Mouse (Mus musculus): ENCODE data around the gene Pard3. TPM values are rescaled to one million over a fixed set of nuclear protein-coding genes. Genes with fewer than 3 reads are reported as not detected.

The Pard3 gene
- polyA plus RNA-seq, 1 experiment from 2014 or later, result 22.7 TPM

GRCm38 (mm10) chr8:127431236-127431635, 367.5 kb downstream of the Pard3 start:
- H3K27ac ChIP-seq (ENCODE audit: low read depth, low read length), result no peak overlapping the region
- no peak overlapping the region for H3K4me3 ChIP-seq (ENCODE audit: low read depth, low read length)
- H3K4me1 ChIP-seq (ENCODE audit: control insufficient read depth, insufficient read depth, low read length), result no peaks in the 10 kb centered on the region
- H3K36me3 ChIP-seq (ENCODE audit: control insufficient read depth, insufficient read depth, low read length), result no peaks in the 10 kb centered on the region
- WGBS, result 69% methylated on average over 2 of the region's 2 CpGs
- H3K4me2 ChIP-seq (ENCODE audit: low read depth, low read length), result no peak overlapping the region
- H3K9ac ChIP-seq (replicated peaks; ENCODE audit: low read depth, low read length), result no peak overlapping the region
- H3K9me3 ChIP-seq (ENCODE audit: control insufficient read depth, low read length), result no peaks in the 10 kb centered on the region
- no peaks in the 10 kb centered on the region for H3K27me3 ChIP-seq (ENCODE audit: control insufficient read depth, insufficient read depth, low read length)
- no peak for ATAC-seq (ENCODE audit: low read depth)

- H3K27ac ChIP-seq (ENCODE audit: low read depth, low read length), result no peak overlapping the region
- no peak overlapping the region for H3K9ac ChIP-seq (replicated peaks; ENCODE audit: low read depth, low read length)
- no peaks in the 10 kb centered on the region for H3K36me3 ChIP-seq (ENCODE audit: control insufficient read depth, insufficient read depth, low read length)
- no peaks in the 10 kb centered on the region for H3K27me3 ChIP-seq (ENCODE audit: control insufficient read depth, insufficient read depth, low read length)
- no peak overlapping the region for H3K4me3 ChIP-seq (ENCODE audit: low read depth, low read length)
- 0 out of 2 replicates have a peak, but pooled peaks cover 2% of the 10 kb centered on the region for H3K4me1 ChIP-seq (ENCODE audit: control insufficient read depth, insufficient read depth, low read length)
- H3K9me3 ChIP-seq (ENCODE audit: control insufficient read depth, low read length), result no peaks in the 10 kb centered on the region
- no peak for ATAC-seq (ENCODE audit: low read depth)
- WGBS, result 97% methylated on average over 6 of the region's 6 CpGs
- H3K4me2 ChIP-seq (ENCODE audit: low read depth, low read length), result no peak overlapping the region
These were observed 372.3 kb downstream of the Pard3 start for GRCm38 (mm10) chr8:127435975-127436374.

- H3K4me3 ChIP-seq (ENCODE audit: low read depth, low read length), result no peak overlapping the region
- no peak overlapping the region for H3K4me2 ChIP-seq (ENCODE audit: low read depth, low read length)
- H3K27ac ChIP-seq (ENCODE audit: low read depth, low read length), result no peak overlapping the region
- 0 out of 2 replicates have a peak, but pooled peaks cover 2% of the 10 kb centered on the region for H3K4me1 ChIP-seq (ENCODE audit: control insufficient read depth, insufficient read depth, low read length)
- no peaks in the 10 kb centered on the region for H3K9me3 ChIP-seq (ENCODE audit: control insufficient read depth, low read length)
- no peaks in the 10 kb centered on the region for H3K36me3 ChIP-seq (ENCODE audit: control insufficient read depth, insufficient read depth, low read length)
- no peak overlapping the region for H3K9ac ChIP-seq (replicated peaks; ENCODE audit: low read depth, low read length)
- WGBS, result 89% methylated on average over 5 of the region's 5 CpGs
- ATAC-seq (ENCODE audit: low read depth), result no peak
- H3K27me3 ChIP-seq (ENCODE audit: control insufficient read depth, insufficient read depth, low read length), result no peaks in the 10 kb centered on the region
These were observed 374.0 kb downstream of the Pard3 start for GRCm38 (mm10) chr8:127437613-127438235.

GRCm38 (mm10) chr8:127438625-127439391, 375.1 kb downstream of the Pard3 start:
- ATAC-seq (ENCODE audit: low read depth), result peak; percentile 33; the same call in 1 of the 2 replicates
- no peak overlapping the region for H3K4me2 ChIP-seq (ENCODE audit: low read depth, low read length)
- H3K9me3 ChIP-seq (ENCODE audit: control insufficient read depth, low read length), result no peaks in the 10 kb centered on the region
- H3K27me3 ChIP-seq (ENCODE audit: control insufficient read depth, insufficient read depth, low read length), result no peaks in the 10 kb centered on the region
- WGBS, result 76% methylated on average over 8 of the region's 8 CpGs
- no peak overlapping the region for H3K4me3 ChIP-seq (ENCODE audit: low read depth, low read length)
- no peak overlapping the region for H3K27ac ChIP-seq (ENCODE audit: low read depth, low read length)
- 0 out of 2 replicates have a peak, but pooled peaks cover 2% of the 10 kb centered on the region for H3K4me1 ChIP-seq (ENCODE audit: control insufficient read depth, insufficient read depth, low read length)
- H3K36me3 ChIP-seq (ENCODE audit: control insufficient read depth, insufficient read depth, low read length), result no peaks in the 10 kb centered on the region
- no peak overlapping the region for H3K9ac ChIP-seq (replicated peaks; ENCODE audit: low read depth, low read length)

- no peak for ATAC-seq (ENCODE audit: low read depth)
These were observed 375.9 kb downstream of the Pard3 start for GRCm38 (mm10) chr8:127439392-127440160.

GRCm38 (mm10) chr8:127440161-127440833, 376.6 kb downstream of the Pard3 start:
- no peak overlapping the region for H3K4me3 ChIP-seq (ENCODE audit: low read depth, low read length)
- no peaks in the 10 kb centered on the region for H3K27me3 ChIP-seq (ENCODE audit: control insufficient read depth, insufficient read depth, low read length)
- no peak for ATAC-seq (ENCODE audit: low read depth)
- H3K9me3 ChIP-seq (ENCODE audit: control insufficient read depth, low read length), result no peaks in the 10 kb centered on the region
- H3K36me3 ChIP-seq (ENCODE audit: control insufficient read depth, insufficient read depth, low read length), result no peaks in the 10 kb centered on the region
- no peak overlapping the region for H3K9ac ChIP-seq (replicated peaks; ENCODE audit: low read depth, low read length)
- 0 out of 2 replicates have a peak, but pooled peaks cover 2% of the 10 kb centered on the region for H3K4me1 ChIP-seq (ENCODE audit: control insufficient read depth, insufficient read depth, low read length)
- WGBS, result 83% methylated on average over 9 of the region's 9 CpGs
- no peak overlapping the region for H3K4me2 ChIP-seq (ENCODE audit: low read depth, low read length)
- H3K27ac ChIP-seq (ENCODE audit: low read depth, low read length), result no peak overlapping the region

More at GRCm38 (mm10) chr8:127439392-127440160, 375.9 kb downstream of the Pard3 start:
- 0 out of 2 replicates have a peak, but pooled peaks cover 2% of the 10 kb centered on the region for H3K4me1 ChIP-seq (ENCODE audit: control insufficient read depth, insufficient read depth, low read length)
- H3K36me3 ChIP-seq (ENCODE audit: control insufficient read depth, insufficient read depth, low read length), result no peaks in the 10 kb centered on the region
- H3K27me3 ChIP-seq (ENCODE audit: control insufficient read depth, insufficient read depth, low read length), result no peaks in the 10 kb centered on the region
- no peak overlapping the region for H3K4me2 ChIP-seq (ENCODE audit: low read depth, low read length)
- no peak overlapping the region for H3K9ac ChIP-seq (replicated peaks; ENCODE audit: low read depth, low read length)
- no peak overlapping the region for H3K27ac ChIP-seq (ENCODE audit: low read depth, low read length)
- no peaks in the 10 kb centered on the region for H3K9me3 ChIP-seq (ENCODE audit: control insufficient read depth, low read length)
- H3K4me3 ChIP-seq (ENCODE audit: low read depth, low read length), result no peak overlapping the region
- WGBS, result 41% methylated on average over 10 of the region's 10 CpGs

GRCm38 (mm10) chr8:127440834-127441485, 377.3 kb downstream of the Pard3 start:
- H3K36me3 ChIP-seq (ENCODE audit: control insufficient read depth, insufficient read depth, low read length), result no peaks in the 10 kb centered on the region
- no peak; the same call in 1 of the 2 replicates for ATAC-seq (ENCODE audit: low read depth)
- H3K27me3 ChIP-seq (ENCODE audit: control insufficient read depth, insufficient read depth, low read length), result no peaks in the 10 kb centered on the region
- WGBS, result 67% methylated on average over 6 of the region's 6 CpGs
- 0 out of 2 replicates have a peak, but pooled peaks cover 2% of the 10 kb centered on the region for H3K4me1 ChIP-seq (ENCODE audit: control insufficient read depth, insufficient read depth, low read length)
- H3K4me2 ChIP-seq (ENCODE audit: low read depth, low read length), result no peak overlapping the region
- no peak overlapping the region for H3K27ac ChIP-seq (ENCODE audit: low read depth, low read length)
- H3K4me3 ChIP-seq (ENCODE audit: low read depth, low read length), result no peak overlapping the region
- no peaks in the 10 kb centered on the region for H3K9me3 ChIP-seq (ENCODE audit: control insufficient read depth, low read length)
- H3K9ac ChIP-seq (replicated peaks; ENCODE audit: low read depth, low read length), result no peak overlapping the region

- H3K27ac ChIP-seq (ENCODE audit: low read depth, low read length), result no peak overlapping the region
- no peak overlapping the region for H3K4me2 ChIP-seq (ENCODE audit: low read depth, low read length)
- 97% methylated on average over 1 of the region's 1 CpGs for WGBS
- H3K4me1 ChIP-seq (ENCODE audit: control insufficient read depth, insufficient read depth, low read length), result peaks cover 7% of the 10 kb centered on the region; the same call in 1 of the 2 replicates
- no peak for ATAC-seq (ENCODE audit: low read depth)
- H3K9me3 ChIP-seq (ENCODE audit: control insufficient read depth, low read length), result no peaks in the 10 kb centered on the region
- no peaks in the 10 kb centered on the region for H3K27me3 ChIP-seq (ENCODE audit: control insufficient read depth, insufficient read depth, low read length)
- H3K9ac ChIP-seq (replicated peaks; ENCODE audit: low read depth, low read length), result no peak overlapping the region
- H3K4me3 ChIP-seq (ENCODE audit: low read depth, low read length), result no peak overlapping the region
- H3K36me3 ChIP-seq (ENCODE audit: control insufficient read depth, insufficient read depth, low read length), result no peaks in the 10 kb centered on the region
These were observed 383.7 kb downstream of the Pard3 start for GRCm38 (mm10) chr8:127447401-127447800.
